Mouse (Mus musculus) midbrain, embryonic 12.5 days (tissue): ENCODE data around the gene Fbxl22. TPM values are rescaled to one million over a fixed set of nuclear protein-coding genes. Genes with fewer than 3 reads are reported as not detected.

ENCODE experiments used
- polyA plus RNA-seq: library from polyadenylated mRNA; unstranded; fragments of >200 nt; fragmentation: Nextera tagmentation; extraction: Ambion mirVana; gene quantifications from 2 replicates; pipeline ENCODE4 v1.2.1, GENCODE M21; 2016

Gene Fbxl22
- polyA plus RNA-seq, 1 experiment from 2014 or later = 2.0 TPM

Other genes starting within 250 kb of the Fbxl22 start
- gene Herc1, start 164.1 kb downstream of the Fbxl22 start, polyA plus RNA-seq = 49.4 and 53.9 TPM in 2 replicates
- 100 and 104 TPM in 2 replicates for gene Usp3, start 78.5 kb upstream of the Fbxl22 start, polyA plus RNA-seq
- gene Car12, start 199.1 kb upstream of the Fbxl22 start, polyA plus RNA-seq = 0.57 and 0.72 TPM in 2 replicates